Mouse (Mus musculus) kidney, postnatal 10 days (tissue): ENCODE results near the gene Mettl14.
"Not testable (repeated sequence)": the region's sequence is repeated elsewhere in the genome, so short reads cannot be mapped to it uniquely, and the experiment has no call there.

Experiments
- DNase-seq: peaks from one replicate; pipeline ENCODE4 v3.0.0; 2021; ENCODE audit warnings: mixed read lengths

The Mettl14 gene

GRCm38 (mm10) chr3:123385486-123386156, at the start of gene Mettl14:
Mettl14 (minus strand) TSS chr3:123386108.
- peak; percentile 98 for DNase-seq

GRCm38 (mm10) chr3:123433362-123433761, 47.5 kb upstream of the Mettl14 start:
- no peak for DNase-seq

GRCm38 (mm10) chr3:123431951-123432674, 46.2 kb upstream of the Mettl14 start:
- no peak for DNase-seq

GRCm38 (mm10) chr3:123429597-123430458, 43.9 kb upstream of the Mettl14 start:
- DNase-seq, result no peak

GRCm38 (mm10) chr3:123428005-123428404, 42.1 kb upstream of the Mettl14 start:
- DNase-seq, result no peak

GRCm38 (mm10) chr3:123425647-123426046, 39.7 kb upstream of the Mettl14 start:
- no peak for DNase-seq

GRCm38 (mm10) chr3:123413173-123413572, 27.3 kb upstream of the Mettl14 start:
- DNase-seq, result no peak

GRCm38 (mm10) chr3:123411821-123412578, 26.1 kb upstream of the Mettl14 start:
- no peak for DNase-seq

- DNase-seq, result no peak
Measured at GRCm38 (mm10) chr3:123404945-123405344, 19.0 kb upstream of the Mettl14 start.

- DNase-seq, result no peak
Measured at GRCm38 (mm10) chr3:123397562-123398481, 11.9 kb upstream of the Mettl14 start.

GRCm38 (mm10) chr3:123395611-123396010, 9.7 kb upstream of the Mettl14 start:
- peak; percentile 48 for DNase-seq

GRCm38 (mm10) chr3:123391180-123391579, 5.3 kb upstream of the Mettl14 start:
- no peak for DNase-seq

GRCm38 (mm10) chr3:123386157-123386780, 361 bp upstream of the Mettl14 start:
- DNase-seq, result not testable (repeated sequence)

GRCm38 (mm10) chr3:123385118-123385485, 806 bp downstream of the Mettl14 start:
- DNase-seq, result no peak

- DNase-seq, result no peak
Measured at GRCm38 (mm10) chr3:123384435-123384834, 1.5 kb downstream of the Mettl14 start.

- no peak for DNase-seq
Measured at GRCm38 (mm10) chr3:123376562-123376961, 9.3 kb downstream of the Mettl14 start.

GRCm38 (mm10) chr3:123371766-123372535, 14.0 kb downstream of the Mettl14 start:
- DNase-seq, result peak; percentile 84

GRCm38 (mm10) chr3:123370927-123371326, 15.0 kb downstream of the Mettl14 start:
- no peak for DNase-seq

- DNase-seq, result no peak
Measured at GRCm38 (mm10) chr3:123369161-123369560, 16.7 kb downstream of the Mettl14 start.

- not testable (repeated sequence) for DNase-seq
Measured at GRCm38 (mm10) chr3:123366820-123367219, 19.1 kb downstream of the Mettl14 start.
